Mouse (Mus musculus) CH12.LX (cell line): ENCODE results near the gene Eci1. TPM values are rescaled to one million over a fixed set of nuclear protein-coding genes. Genes with fewer than 3 reads are reported as not detected.
A peak's percentile ranks its signal among the peaks of the same experiment; 100 is the strongest.

ENCODE experiments used
- DNase-seq: peaks from one replicate; pipeline ENCODE4 v3.0.0-alpha.2; 2013; ENCODE audit errors: extremely low read depth
- H3K27ac ChIP-seq: 2 replicates; pipeline ENCODE4 v1.5.1; 2012; ENCODE audit warnings: low read depth, mild to moderate bottlenecking, control low read depth, moderate library complexity; ENCODE audit not compliant: insufficient read depth
- H3K27me3 ChIP-seq: replicated peaks from 2 replicates; pipeline ENCODE3; 2012; ENCODE audit warnings: inconsistent platforms
- H3K36me3 ChIP-seq, 2 experiments: replicated peaks in 1 of 2; 2 replicates each; pipeline versions ENCODE3 to v1.6.1; 2012; ENCODE audit warnings: inconsistent platforms in 1 of 2, low read length in 1 of 2, mild to moderate bottlenecking in 1 of 2, mixed read lengths in 1 of 2, moderate library complexity in 1 of 2; ENCODE audit not compliant: control insufficient read depth in 1 of 2, insufficient read depth in 1 of 2
- H3K4me1 ChIP-seq, 2 experiments: 2 replicates each; pipeline ENCODE4 v1.6.1; 2012; ENCODE audit warnings: inconsistent platforms in 1 of 2, moderate library complexity in 1 of 2; ENCODE audit not compliant: insufficient read depth in 2 of 2, control insufficient read depth in 1 of 2
- H3K4me2 ChIP-seq: 2 replicates; pipeline ENCODE4 v1.6.1; 2012; ENCODE audit warnings: low read depth, mild to moderate bottlenecking, control low read depth; ENCODE audit not compliant: poor library complexity, insufficient read depth, severe bottlenecking
- H3K4me3 ChIP-seq, 3 experiments: fragments of 150-350 bp in 1 of 3; sonication (generic) in 1 of 3; replicated peaks in 1 of 3; 2 replicates each; pipeline versions ENCODE3 to v1.5.1; 2011 to 2012; ENCODE audit warnings: low read depth in 2 of 3, low read length in 2 of 3, mild to moderate bottlenecking in 2 of 3, moderate library complexity in 2 of 3, control low read depth in 1 of 3, improper control_type of control experiment in 1 of 3, inconsistent platforms in 1 of 3, mixed read lengths in 1 of 3; ENCODE audit not compliant: poor library complexity in 1 of 3
- H3K79me2 ChIP-seq: replicated peaks from 2 replicates; pipeline ENCODE4 v1.6.1; 2012; ENCODE audit warnings: mild to moderate bottlenecking, moderate library complexity; ENCODE audit not compliant: control insufficient read depth, poor library complexity, insufficient read depth, severe bottlenecking; ENCODE audit errors: extremely low read depth
- H3K9ac ChIP-seq: 2 replicates; pipeline ENCODE4 v1.6.1; 2012; ENCODE audit warnings: low read depth, mild to moderate bottlenecking, control low read depth, moderate library complexity; ENCODE audit not compliant: insufficient read depth
- H3K9me3 ChIP-seq: replicated peaks from 2 replicates; pipeline ENCODE3; 2012; ENCODE audit warnings: low read length, inconsistent platforms, mixed read lengths
- CHD1 ChIP-seq: IDR thresholded peaks from 2 replicates; pipeline ENCODE4 v1.6.1; 2012; ENCODE audit warnings: low read depth, low read length, improper control_type of control experiment, inconsistent platforms
- CTCF ChIP-seq, 2 experiments: IDR thresholded peaks in 1 of 2; conservative IDR thresholded peaks in 1 of 2; 2 replicates each; pipeline ENCODE4 v1.5.1; 2011 to 2012; ENCODE audit warnings: low read depth in 2 of 2, low read length in 2 of 2, improper control_type of control experiment in 1 of 2, inconsistent platforms in 1 of 2, mild to moderate bottlenecking in 1 of 2, moderate library complexity in 1 of 2
- ELF1 ChIP-seq: IDR thresholded peaks from 2 replicates; pipeline ENCODE4 v1.6.1; 2014; ENCODE audit warnings: low read depth, mild to moderate bottlenecking, inconsistent platforms, low read length, improper control_type of control experiment
- GABPA ChIP-seq: IDR thresholded peaks from 2 replicates; pipeline ENCODE4 v1.6.1; 2012; ENCODE audit warnings: low read depth, low read length, improper control_type of control experiment, inconsistent platforms; ENCODE audit not compliant: insufficient replicate concordance
- JUN ChIP-seq: IDR thresholded peaks from 2 replicates; pipeline ENCODE4 v1.6.1; 2011; ENCODE audit warnings: low read depth, mild to moderate bottlenecking, low read length, improper control_type of control experiment, moderate library complexity; ENCODE audit not compliant: insufficient read depth
- JUND ChIP-seq: conservative IDR thresholded peaks from 2 replicates; pipeline ENCODE4 v1.6.1; 2011; ENCODE audit warnings: low read depth, low read length, improper control_type of control experiment
- MAFK ChIP-seq: IDR thresholded peaks from 2 replicates; pipeline ENCODE4 v1.6.1; 2011; ENCODE audit warnings: low read length, improper control_type of control experiment; ENCODE audit not compliant: insufficient replicate concordance
- MAX ChIP-seq: IDR thresholded peaks from 2 replicates; pipeline ENCODE4 v1.6.1; 2011; ENCODE audit warnings: low read length, improper control_type of control experiment
- MAZ ChIP-seq: IDR thresholded peaks from 2 replicates; pipeline ENCODE4 v1.6.1; 2012; ENCODE audit warnings: low read depth, mild to moderate bottlenecking, inconsistent platforms, low read length, improper control_type of control experiment, moderate library complexity
- MEF2A ChIP-seq: IDR thresholded peaks from 2 replicates; pipeline ENCODE4 v1.6.1; 2014; ENCODE audit warnings: low read depth, mild to moderate bottlenecking, inconsistent platforms, low read length, improper control_type of control experiment, borderline replicate concordance
- PAX5 ChIP-seq: IDR thresholded peaks from 2 replicates; pipeline ENCODE4 v1.6.1; 2012; ENCODE audit warnings: low read length, inconsistent platforms, mixed read lengths
- RCOR1 ChIP-seq: conservative IDR thresholded peaks from 2 replicates; pipeline ENCODE4 v1.6.1; 2012; ENCODE audit warnings: low read depth, mild to moderate bottlenecking, inconsistent platforms, low read length, improper control_type of control experiment
- SMC3 ChIP-seq: IDR thresholded peaks from 2 replicates; pipeline ENCODE4 v1.6.1; 2011; ENCODE audit warnings: low read depth, low read length, improper control_type of control experiment
- TCF12 ChIP-seq: IDR thresholded peaks from 2 replicates; pipeline ENCODE4 v1.6.1; 2014; ENCODE audit warnings: low read depth, mild to moderate bottlenecking, inconsistent platforms, low read length, improper control_type of control experiment
- ZKSCAN1 ChIP-seq: IDR thresholded peaks from 2 replicates; pipeline ENCODE4 v1.6.1; 2012; ENCODE audit warnings: low read depth, inconsistent platforms, low read length, improper control_type of control experiment, borderline replicate concordance
- ZNF384 ChIP-seq: IDR thresholded peaks from 2 replicates; pipeline ENCODE4 v1.6.1; 2012; ENCODE audit warnings: low read depth, low read length, improper control_type of control experiment, inconsistent platforms
- dilution Hi-C: fragments of 300-500 bp; cut with MboI; formaldehyde crosslinking; loops from 2 replicates; pipeline ENCODE4 v1.14.3; 2020; ENCODE audit warnings: low sequenced_read_pairs; ENCODE audit not compliant: extremely low pct_unique_long_range_greater_than_20kb, extremely low pct_ligation_motif_present
- in situ Hi-C: fragments of 300-500 bp; cut with MboI; formaldehyde crosslinking; loops from 3 replicates; pipeline ENCODE4 v1.14.3; 2019; ENCODE audit warnings: low sequenced_read_pairs, low pct_ligation_motif_present, low pct_unique_long_range_greater_than_20kb, mixed read lengths
- polyA plus RNA-seq: library from polyadenylated mRNA; unstranded; fragments of >175 nt; gene quantifications from 2 replicates; pipeline ENCODE4 v1.2.1, GENCODE M21; 2012; ENCODE audit warnings: low read depth; ENCODE audit not compliant: insufficient read length
- total RNA-seq, 2 experiments: library from RNA; depleted of rRNA; stranded (reverse); fragments of 300-350 nt in 1 of 2; fragments of >200 nt in 1 of 2; gene quantifications; 2 replicates each; pipeline ENCODE4 v1.2.3; 2012 to 2014

Gene Eci1
- total and polyA plus RNA-seq, 3 experiments, result 70.1 to 122 (median 94.7) TPM

- Histone ChIP-seq H3K27ac (no peak overlapping the region), H3K9me3 (no peaks in the 10 kb centered on the region), H3K4me2 (no peak overlapping the region), H3K4me1 (peaks cover 6 to 9% of the 10 kb centered on the region in 2 experiments; a peak in 3 of 4 replicates), H3K9ac (no peak overlapping the region), H3K27me3 (peaks cover 45% of the 10 kb centered on the region)
- no peak for DNase-seq
- TF ChIP-seq JUND (no peak), ELF1 (no peak), GABPA (no peak), ZKSCAN1 (no peak), TCF12 (no peak), ZNF384 (no peak), MAX (no peak)
- TF ChIP-seq, all 38 proteins: peak for 0
- no peaks in the 10 kb centered on the region for H3K79me2 ChIP-seq
- dilution Hi-C loops, result no loop called here
- H3K36me3 ChIP-seq, result no peaks in the 10 kb centered on the region
- in situ Hi-C loops, result no loop called here
- no peak overlapping the region for H3K4me3 ChIP-seq
Measured at GRCm38 (mm10) chr17:24485090-24485860, 58.8 kb downstream of the Eci1 start.

- in situ Hi-C loops (no loop called here), dilution Hi-C loops (no loop called here)
- no peak for TF ChIP-seq MEF2A
- no peak for TF ChIP-seq MAZ
- no peak for TF ChIP-seq SMC3
- no peak for TF ChIP-seq CTCF (conservative IDR thresholded peaks at IDR 0.05 in 1 of 2, IDR thresholded peaks at IDR 0.05 in 1 of 2; ENCODE audit: low read depth in 2 of 2, low read length in 2 of 2)
- TF ChIP-seq MAFK, result no peak
- TF ChIP-seq JUND, result no peak
- TF ChIP-seq GABPA, result no peak
- no peak for TF ChIP-seq CHD1
- TF ChIP-seq PAX5, result no peak
- TF ChIP-seq RCOR1, result no peak
- TF ChIP-seq JUN, result no peak
- Histone ChIP-seq H3K27me3 (peaks cover 56% of the 10 kb centered on the region), H3K36me3 (no peaks in the 10 kb centered on the region), H3K27ac (no peak within 1 kb of the TSS), H3K9ac (no peak within 1 kb of the TSS; the same call in 1 of the 2 replicates), H3K4me1 (peaks cover 5 to 6% of the 10 kb centered on the region in 2 experiments; a peak in 2 of 4 replicates), H3K4me3 (peak within 1 kb of the TSS in 1 of 3 experiments; percentile 47), H3K79me2 (no peaks in the 10 kb centered on the region), H3K9me3 (no peaks in the 10 kb centered on the region), H3K4me2 (peak within 1 kb of the TSS; percentile 76)
- no peak for DNase-seq
Measured at GRCm38 (mm10) chr17:24488186-24488661, 61.8 kb downstream of the Eci1 start, which contains the start of gene Caskin1. Caskin1 (plus strand) TSS chr17:24488601.
